Mouse (Mus musculus) small intestine, adult 2 months (tissue): Measurements from ENCODE around the gene Ubap2l. TPM values are rescaled to one million over a fixed set of nuclear protein-coding genes. Genes with fewer than 3 reads are reported as not detected.

Experiments used
- H3K27ac ChIP-seq: fragments of 200-500 bp; 2 replicates; pipeline ENCODE4 v1.5.1; 2012; ENCODE audit warnings: low read depth, low read length, control low read depth, inconsistent platforms; ENCODE audit not compliant: insufficient read depth
- H3K27me3 ChIP-seq: fragments of 200-500 bp; 2 replicates; pipeline ENCODE4 v1.6.1; 2012; ENCODE audit warnings: mild to moderate bottlenecking, moderate library complexity, low read length, inconsistent platforms; ENCODE audit not compliant: control insufficient read depth, insufficient read depth
- H3K36me3 ChIP-seq: fragments of 200-500 bp; 2 replicates; pipeline ENCODE4 v1.6.1; 2012; ENCODE audit warnings: mild to moderate bottlenecking, low read length, control low read depth, inconsistent platforms; ENCODE audit not compliant: control insufficient read depth, insufficient read depth
- H3K4me1 ChIP-seq: fragments of 200-500 bp; 2 replicates; pipeline ENCODE4 v1.6.1; 2012; ENCODE audit warnings: low read length, inconsistent platforms, mixed read lengths; ENCODE audit not compliant: control insufficient read depth, insufficient read depth, insufficient read length
- H3K4me3 ChIP-seq: fragments of 200-500 bp; 2 replicates; pipeline ENCODE4 v1.5.1; 2012; ENCODE audit warnings: low read depth, mild to moderate bottlenecking, control low read depth, inconsistent platforms, low read length, moderate library complexity
- CTCF ChIP-seq: fragments of 200-500 bp; IDR thresholded peaks from 2 replicates; pipeline ENCODE4 v1.5.1; 2012; ENCODE audit warnings: low read depth, mild to moderate bottlenecking, control low read depth, inconsistent platforms, low read length, moderate library complexity, mixed read lengths; ENCODE audit not compliant: insufficient replicate concordance, insufficient read length; ENCODE audit errors: extremely low read depth
- POLR2A ChIP-seq: fragments of 200-500 bp; IDR thresholded peaks from 2 replicates; pipeline ENCODE4 v1.6.1; 2012; ENCODE audit warnings: low read depth, mild to moderate bottlenecking, control low read depth, inconsistent platforms, low read length, moderate library complexity
- WGBS: fragments of 180-500 bp; shearing (Covaris S2); methylation state at CpG from one replicate; pipeline ENCODE4 v1.1.7; 2018; 5-methylcytosine and 5-hydroxymethylcytosine counted together
- polyA plus RNA-seq: library from polyadenylated mRNA; depleted of rRNA; stranded (reverse); fragments of >200 nt; gene quantifications from 2 replicates; pipeline ENCODE4 v1.2.3, GENCODE M21; 2012

The Ubap2l gene
- polyA plus RNA-seq, 1 experiment, result 52.2 TPM

GRCm38 (mm10) chr3:89968509-89968908 is 83.9 kb downstream of the Ubap2l start:
- peaks cover 6% of the 10 kb centered on the region; the same call in 1 of the 2 replicates for H3K27me3 ChIP-seq
- H3K36me3 ChIP-seq, result no peaks in the 10 kb centered on the region
- no peak overlapping the region for H3K27ac ChIP-seq
- TF ChIP-seq CTCF (no peak), POLR2A (no peak)
- no peak overlapping the region for H3K4me3 ChIP-seq
- 37% methylated on average over 7 of the region's 7 CpGs for WGBS
- H3K4me1 ChIP-seq, result no peaks in the 10 kb centered on the region

GRCm38 (mm10) chr3:89966946-89967345 is 85.5 kb downstream of the Ubap2l start:
- TF ChIP-seq POLR2A (no peak), CTCF (peak; percentile 22; the same call in 1 of the 2 replicates)
- Histone ChIP-seq H3K36me3 (no peaks in the 10 kb centered on the region), H3K4me3 (no peak overlapping the region), H3K27me3 (peaks cover 17% of the 10 kb centered on the region), H3K27ac (no peak overlapping the region), H3K4me1 (no peaks in the 10 kb centered on the region)
- 69% methylated on average over 4 of the region's 4 CpGs for WGBS

GRCm38 (mm10) chr3:89965972-89966371 is 86.5 kb downstream of the Ubap2l start:
- Histone ChIP-seq H3K4me1 (no peaks in the 10 kb centered on the region; the same call in 1 of the 2 replicates), H3K27me3 (peaks cover 17% of the 10 kb centered on the region), H3K36me3 (no peaks in the 10 kb centered on the region), H3K4me3 (no peak overlapping the region), H3K27ac (no peak overlapping the region)
- 86% methylated on average over 5 of the region's 5 CpGs for WGBS
- no peak for TF ChIP-seq POLR2A
- TF ChIP-seq CTCF, result no peak

- peaks cover 17% of the 10 kb centered on the region for H3K27me3 ChIP-seq
- no peak overlapping the region for H3K4me3 ChIP-seq
- H3K27ac ChIP-seq, result no peak overlapping the region
- WGBS, result 88% methylated on average over 8 of the region's 8 CpGs
- no peaks in the 10 kb centered on the region for H3K36me3 ChIP-seq
- TF ChIP-seq POLR2A (no peak), CTCF (no peak)
- no peaks in the 10 kb centered on the region; the same call in 1 of the 2 replicates for H3K4me1 ChIP-seq
These were observed 86.9 kb downstream of the Ubap2l start for GRCm38 (mm10) chr3:89965557-89965956.

- H3K4me1 ChIP-seq, result no peaks in the 10 kb centered on the region; the same call in 1 of the 2 replicates
- H3K27ac ChIP-seq, result peak overlapping the region; percentile 74
- no peaks in the 10 kb centered on the region for H3K36me3 ChIP-seq
- H3K27me3 ChIP-seq, result peaks cover 23% of the 10 kb centered on the region
- TF ChIP-seq CTCF, result peak; percentile 76; the same call in 1 of the 2 replicates
- TF ChIP-seq POLR2A, result no peak
- WGBS, result 22% methylated on average over 22 of the region's 22 CpGs
- peak overlapping the region; percentile 84 for H3K4me3 ChIP-seq
These were observed 88.3 kb downstream of the Ubap2l start for GRCm38 (mm10) chr3:89963926-89964739.

- Histone ChIP-seq H3K4me3 (peak within 1 kb of the TSS; percentile 84), H3K36me3 (no peaks in the 10 kb centered on the region), H3K27ac (peak within 1 kb of the TSS; percentile 74), H3K27me3 (peaks cover 19% of the 10 kb centered on the region), H3K4me1 (no peaks in the 10 kb centered on the region; the same call in 1 of the 2 replicates)
- 2% methylated on average over 34 of the region's 35 CpGs for whole genome bisulfite sequencing
- TF ChIP-seq CTCF, result no peak
- no peak for TF ChIP-seq POLR2A
These were observed 89.1 kb downstream of the Ubap2l start, which contains the start of gene Atp8b2 for GRCm38 (mm10) chr3:89963221-89963763. TSS of gene Atp8b2 (minus strand) at chr3:89963508.

- H3K27me3 ChIP-seq, result peaks cover 19% of the 10 kb centered on the region
- peak overlapping the region; percentile 84 for H3K4me3 ChIP-seq
- TF ChIP-seq CTCF (no peak), POLR2A (no peak)
- H3K4me1 ChIP-seq, result no peaks in the 10 kb centered on the region; the same call in 1 of the 2 replicates
- peak overlapping the region; percentile 72 for H3K27ac ChIP-seq
- 1% methylated on average over 30 of the region's 30 CpGs for WGBS
- no peaks in the 10 kb centered on the region for H3K36me3 ChIP-seq
These were observed 89.6 kb downstream of the Ubap2l start for GRCm38 (mm10) chr3:89962751-89963220.
